Mouse (Mus musculus): ENCODE data around the gene Zfp445. TPM values are rescaled to one million over a fixed set of nuclear protein-coding genes. Genes with fewer than 3 reads are reported as not detected.

Zfp445 gene
- 33.8 and 62.7 TPM in 2 replicates for polyA plus RNA-seq (2012; rRNA removed; ENCODE audit: low replicate concordance)

DNA sequence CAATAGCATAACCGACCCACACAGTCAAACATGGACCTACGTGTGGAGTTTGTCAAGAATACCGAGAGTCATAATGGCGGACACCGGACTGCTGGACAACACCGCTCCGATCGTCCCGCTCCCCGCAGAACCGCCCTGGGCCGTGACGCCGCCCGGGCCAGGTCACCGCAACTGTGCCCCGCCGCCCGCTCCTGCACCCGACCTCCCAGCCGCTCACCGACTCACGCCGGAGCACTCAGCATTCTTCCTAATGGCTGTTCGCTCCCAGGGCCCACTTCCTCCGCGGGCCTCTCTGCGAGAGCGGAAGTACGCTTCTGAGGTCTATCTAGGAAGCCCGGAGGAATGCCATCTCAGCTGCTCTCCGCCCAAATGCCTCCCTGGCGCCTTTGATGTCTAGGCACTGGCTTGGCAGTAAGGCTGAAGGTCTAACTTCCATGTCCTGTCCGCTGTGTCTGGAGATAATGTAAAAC is at the start of gene Zfp445:
Gene Zfp445, minus strand, starts transcription at position 310 of the 470 bp plus-strand sequence.

DNA sequence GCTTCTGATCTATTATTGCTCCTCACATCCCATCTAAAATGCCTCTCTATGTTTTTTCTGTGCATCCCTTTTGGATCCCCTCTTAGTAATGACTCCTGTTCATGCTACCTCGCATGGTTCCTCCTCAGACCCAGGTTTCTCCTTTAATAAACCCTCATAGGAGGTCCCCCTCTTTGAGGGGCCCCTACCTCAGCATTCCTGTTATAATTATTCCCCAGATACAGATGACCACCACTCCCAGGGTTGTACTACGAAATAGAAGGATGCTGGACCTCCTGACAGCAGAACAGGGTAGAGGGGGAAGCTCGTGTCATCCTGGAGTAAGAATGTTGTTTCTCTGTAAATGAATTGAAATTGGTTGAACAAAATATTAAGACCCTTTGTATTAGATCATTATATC is 19.6 kb upstream of the Zfp445 start, which contains the start of gene Zkscan7:
Gene Zkscan7, plus strand, starts transcription at position 301 of the 400 bp plus-strand sequence.

DNA sequence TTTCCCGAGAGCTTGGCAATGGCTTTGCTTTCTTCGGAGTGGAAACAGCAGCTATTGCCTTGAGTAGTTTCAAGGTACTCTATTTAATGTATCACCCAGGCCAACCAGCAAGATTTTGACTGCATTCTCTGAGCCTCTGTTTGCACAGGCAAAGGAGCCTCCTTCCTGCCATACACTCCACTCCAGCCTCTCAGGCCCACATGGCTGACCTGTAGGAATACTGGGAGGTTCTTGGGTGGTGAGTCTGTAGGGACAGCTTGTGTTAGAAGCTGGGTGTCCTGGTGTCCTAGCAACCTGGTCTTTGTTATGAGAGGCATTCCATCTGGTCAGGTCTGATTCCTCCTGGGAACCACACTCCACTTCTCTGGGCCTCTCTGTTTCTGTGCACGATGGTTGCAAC is 22.0 kb downstream of the Zfp445 start, which contains the start of gene Gm35549:
Gene Gm35549, minus strand, starts transcription at position 276 of the 400 bp plus-strand sequence.

DNA sequence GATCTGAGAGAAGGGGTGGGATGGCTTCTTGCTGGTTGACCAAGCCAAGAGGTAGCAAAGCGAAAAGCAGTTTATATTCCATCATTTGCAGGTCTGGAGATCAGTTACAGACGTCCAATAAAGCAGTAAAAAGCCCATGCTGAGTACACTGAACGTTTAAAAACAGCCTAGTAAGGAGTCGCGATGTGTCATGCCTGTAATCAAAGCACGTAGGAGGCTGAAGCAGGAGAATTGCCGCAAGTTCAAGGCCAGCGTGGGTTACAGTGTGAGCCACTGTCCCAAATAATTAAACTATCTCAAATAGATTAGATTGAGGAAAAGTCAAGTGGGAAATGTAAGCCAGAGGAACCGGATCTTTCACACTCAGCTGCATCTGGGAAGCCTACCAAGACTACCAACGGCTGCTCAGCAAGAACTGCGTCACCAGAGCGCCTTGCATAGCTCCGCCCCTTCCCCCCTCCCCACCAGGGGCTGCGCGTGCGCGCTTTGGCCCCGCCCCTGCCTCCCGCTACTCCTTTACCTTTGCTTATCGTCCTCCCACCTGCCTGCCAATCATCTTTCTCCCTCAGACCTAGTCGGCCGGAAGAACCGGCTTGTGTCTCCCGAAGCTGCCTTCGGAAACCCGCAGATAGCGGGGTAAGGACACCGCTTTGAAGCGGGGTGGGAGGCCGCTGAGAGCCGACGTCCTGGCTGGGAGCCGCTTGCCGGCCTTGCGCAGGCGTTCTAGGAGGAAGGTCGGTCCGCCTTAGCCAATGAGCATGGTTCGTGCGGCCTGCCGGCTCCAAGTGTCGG is 60.6 kb downstream of the Zfp445 start, which contains the start of gene Tcaim:
Gene Tcaim, plus strand, starts transcription at position 487 of the 792 bp plus-strand sequence.

Other genes starting within 250 kb of the Zfp445 start
- gene Topaz1, start 118.7 kb downstream of the Zfp445 start, polyA plus RNA-seq (2012; rRNA removed; ENCODE audit: low replicate concordance) = 0.05 and 0.27 TPM in 2 replicates
- 6.0 and 6.1 TPM in 2 replicates for gene Tcaim, start 60.5 kb downstream of the Zfp445 start, polyA plus RNA-seq (2012; rRNA removed; ENCODE audit: low replicate concordance)
- not detected in 2 replicates for gene Gm35549, start 22.0 kb downstream of the Zfp445 start, polyA plus RNA-seq (2012; rRNA removed; ENCODE audit: low replicate concordance)
- 2.6 and 6.5 TPM in 2 replicates for gene Zkscan7, start 19.7 kb upstream of the Zfp445 start, polyA plus RNA-seq (2012; rRNA removed; ENCODE audit: low replicate concordance)
- gene Zfp105, start 57.1 kb upstream of the Zfp445 start, polyA plus RNA-seq (2012; rRNA removed; ENCODE audit: low replicate concordance) = 0.67 and 2.4 TPM in 2 replicates
- gene 1110059G10Rik, start 85.0 kb upstream of the Zfp445 start, polyA plus RNA-seq (2012; rRNA removed; ENCODE audit: low replicate concordance) = 2.9 and 3.2 TPM in 2 replicates
- gene Kif15, start 85.0 kb upstream of the Zfp445 start, polyA plus RNA-seq (2012; rRNA removed; ENCODE audit: low replicate concordance) = 0.69 and 9.7 TPM in 2 replicates
- 15.7 and 18.2 TPM in 2 replicates for gene Tmem42, start 155.3 kb upstream of the Zfp445 start, polyA plus RNA-seq (2012; rRNA removed; ENCODE audit: low replicate concordance)
- gene Tgm4, start 168.7 kb upstream of the Zfp445 start, polyA plus RNA-seq (2012; rRNA removed; ENCODE audit: low replicate concordance) = 0.20 and 0.31 TPM in 2 replicates
- gene Zdhhc3, start 247.2 kb upstream of the Zfp445 start, polyA plus RNA-seq (2012; rRNA removed; ENCODE audit: low replicate concordance) = 94.7 and 175 TPM in 2 replicates
- gene Exosc7, start 247.2 kb upstream of the Zfp445 start, polyA plus RNA-seq (2012; rRNA removed; ENCODE audit: low replicate concordance) = 25.1 and 33.1 TPM in 2 replicates